Mouse (Mus musculus) c-Kit-positive CD71-positive TER-119-positive erythroid progenitor cells, embryonic 14.5 days (primary cell): Measurements from ENCODE around the gene Sigmar1.
"Not testable (repeated sequence)": the region's sequence is repeated elsewhere in the genome, so short reads cannot be mapped to it uniquely, and the experiment has no call there.

Experiments used
- DNase-seq: peaks from one replicate; pipeline ENCODE4 v3.0.0-alpha.2; 2013; ENCODE audit warnings: low spot score

Gene Sigmar1

DNA sequence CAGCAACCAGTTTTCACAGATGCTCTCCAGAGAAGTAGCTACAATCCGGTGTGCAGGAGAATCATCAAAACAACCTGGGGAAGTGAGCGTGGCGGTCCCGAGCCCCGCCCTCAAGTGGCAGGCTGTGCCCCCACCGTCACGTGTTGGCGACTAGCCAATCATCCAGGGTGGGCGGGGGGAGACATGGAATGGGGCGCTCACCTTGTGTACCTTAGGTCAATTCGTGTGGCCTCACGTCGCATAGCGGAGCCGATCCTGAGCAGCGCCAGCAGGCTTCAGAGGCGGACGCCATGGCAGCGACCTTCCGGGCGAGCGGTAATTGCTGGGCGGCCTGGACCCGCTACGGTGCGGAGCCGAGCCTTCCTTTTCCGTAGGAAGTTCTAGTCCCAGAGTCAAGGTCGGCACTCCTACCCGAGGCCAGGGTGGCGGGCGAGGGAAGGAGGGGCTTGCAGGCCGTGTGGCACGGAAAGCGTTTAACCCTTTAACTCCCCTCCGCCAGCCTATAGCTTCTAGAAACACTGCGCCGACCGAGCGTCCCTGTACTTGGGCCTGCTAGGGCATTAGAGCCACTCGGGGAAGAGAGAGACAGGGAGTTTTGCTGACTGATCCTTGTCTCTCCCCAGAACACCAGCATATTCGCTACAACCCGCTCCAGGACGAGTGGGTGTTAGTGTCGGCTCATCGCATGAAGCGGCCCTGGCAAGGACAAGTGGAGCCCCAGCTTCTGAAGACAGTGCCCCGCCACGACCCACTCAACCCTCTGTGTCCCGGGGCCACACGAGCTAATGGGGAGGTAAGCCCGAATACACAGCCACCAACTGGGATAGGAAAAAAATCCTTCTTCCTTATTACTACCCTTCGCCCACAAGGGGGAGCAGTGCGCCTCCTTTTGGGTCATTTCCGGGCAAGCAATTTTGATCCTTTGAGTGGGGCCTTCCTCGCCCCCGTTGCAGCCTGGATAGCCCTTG lies at the start of gene Sigmar1:
Gene Sigmar1 (minus strand): TSS at position 820 of the 968 bp plus-strand sequence.
- peak; percentile 78 for DNase-seq

DNA sequence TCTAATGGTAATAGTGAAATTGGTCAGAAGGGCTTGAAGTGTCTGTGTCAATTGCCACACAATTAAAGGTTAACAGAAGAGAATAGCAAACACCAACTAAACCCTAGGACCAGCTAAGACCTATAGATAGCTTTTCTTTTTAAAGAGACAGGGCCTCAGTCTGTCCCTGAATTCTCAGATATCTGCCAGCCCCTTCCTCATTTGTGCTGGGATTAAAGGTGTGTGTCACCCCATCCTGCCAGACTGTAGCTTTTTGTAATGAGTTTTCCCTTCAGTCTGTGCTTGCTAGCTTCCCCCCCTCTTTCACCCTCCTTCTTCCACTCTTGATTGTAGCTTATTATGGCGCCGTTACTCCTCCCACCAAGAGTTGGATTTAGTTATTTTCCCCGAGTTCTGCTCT lies 27.2 kb upstream of the Sigmar1 start:
- DNase-seq = not testable (repeated sequence)

DNA sequence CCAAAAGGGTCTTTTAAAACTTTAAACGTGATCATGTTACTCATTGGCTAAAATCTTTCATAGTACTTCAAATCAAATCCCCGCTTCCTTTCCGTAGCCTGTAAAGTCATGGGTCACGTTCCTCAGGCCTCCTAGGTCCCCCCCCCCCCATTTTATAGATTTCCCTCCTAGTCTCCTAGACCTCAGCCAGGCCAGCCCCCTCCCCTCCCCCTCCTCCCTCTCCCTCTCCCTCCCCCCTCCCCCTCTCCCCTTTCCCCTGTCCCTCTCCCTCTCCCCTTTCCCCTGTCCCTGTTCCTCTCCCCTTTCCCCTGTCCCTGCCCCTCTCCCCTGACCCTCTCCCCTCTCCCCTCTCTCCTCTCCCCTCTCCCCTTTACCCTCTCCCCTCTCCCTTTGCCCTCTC lies 26.8 kb upstream of the Sigmar1 start:
- DNase-seq = not testable (repeated sequence)

DNA sequence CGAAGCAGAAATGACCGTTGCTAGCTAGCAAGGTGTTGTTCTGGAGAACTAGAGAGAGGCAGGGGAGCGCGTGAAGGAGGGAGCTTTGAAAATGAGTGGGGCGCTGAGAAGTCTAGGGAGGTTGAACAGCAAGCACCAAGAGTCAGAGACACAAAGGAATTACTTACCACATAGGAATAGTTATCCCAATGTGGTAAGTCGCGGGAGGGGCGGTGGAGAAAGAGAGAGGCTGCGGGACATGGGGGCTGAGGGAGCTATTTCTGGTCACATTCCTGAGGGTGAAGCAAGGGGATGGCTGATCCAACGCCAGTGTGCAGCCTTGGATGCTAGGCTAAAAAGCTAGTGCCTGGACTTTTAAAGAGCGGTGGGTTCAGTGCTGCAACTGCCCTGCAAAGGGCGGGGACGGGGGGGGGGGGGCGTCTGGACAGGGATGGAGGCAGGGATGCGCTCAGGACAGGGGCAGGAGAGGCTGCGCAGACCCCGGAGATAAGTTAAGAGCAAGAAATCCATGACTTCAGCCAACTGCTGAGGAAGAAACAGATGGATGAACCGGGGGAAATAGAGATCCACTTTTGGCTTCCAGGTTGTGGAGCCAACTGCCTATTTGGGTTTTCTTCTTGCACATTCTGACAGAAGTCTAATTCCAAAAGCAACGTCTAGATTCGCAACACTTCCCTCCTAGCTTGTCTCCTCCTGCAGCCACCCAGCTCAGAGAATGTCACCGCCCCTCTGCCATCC lies 26.0 kb upstream of the Sigmar1 start:
- DNase-seq = not testable (repeated sequence)

DNA sequence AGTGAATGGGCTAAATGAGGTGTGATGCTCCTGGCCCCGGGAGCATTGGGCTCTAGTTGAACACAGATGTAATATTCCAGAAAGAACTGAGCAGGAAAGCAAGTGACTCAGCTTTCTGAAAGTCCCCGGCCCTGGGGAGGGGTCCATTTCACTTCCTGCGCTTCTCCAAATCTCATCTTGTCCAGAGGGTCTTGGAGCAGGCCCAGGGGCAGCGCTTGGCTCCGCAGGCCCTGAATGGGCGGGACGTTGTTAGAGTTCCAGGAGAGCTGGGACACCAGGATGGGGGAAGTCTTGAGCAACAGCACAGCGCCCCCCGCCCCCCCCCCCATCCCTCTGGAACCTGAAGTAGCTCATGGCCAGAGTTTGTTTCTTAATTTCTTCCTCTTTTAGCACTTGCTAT lies 25.3 kb upstream of the Sigmar1 start:
- DNase-seq = not testable (repeated sequence)

DNA sequence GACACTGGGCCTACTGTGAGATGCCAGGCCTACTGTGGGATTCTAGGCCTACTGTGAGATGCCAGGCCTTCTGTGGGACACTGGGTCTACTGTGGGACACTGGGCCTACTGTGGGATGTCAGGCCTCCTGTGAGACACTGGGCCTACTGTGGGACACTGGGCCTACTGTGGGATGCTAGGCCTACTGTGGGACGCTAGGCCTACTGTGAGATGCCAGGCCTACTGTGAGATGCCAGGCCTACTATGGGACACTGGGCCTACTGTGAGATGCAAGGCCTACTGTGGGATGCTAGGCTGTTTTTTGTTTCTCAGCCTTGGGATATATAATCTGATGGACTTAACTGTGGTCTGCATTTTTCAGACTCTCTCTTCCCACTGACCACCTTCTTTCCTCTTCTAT lies 19.9 kb upstream of the Sigmar1 start:
- not testable (repeated sequence) for DNase-seq

DNA sequence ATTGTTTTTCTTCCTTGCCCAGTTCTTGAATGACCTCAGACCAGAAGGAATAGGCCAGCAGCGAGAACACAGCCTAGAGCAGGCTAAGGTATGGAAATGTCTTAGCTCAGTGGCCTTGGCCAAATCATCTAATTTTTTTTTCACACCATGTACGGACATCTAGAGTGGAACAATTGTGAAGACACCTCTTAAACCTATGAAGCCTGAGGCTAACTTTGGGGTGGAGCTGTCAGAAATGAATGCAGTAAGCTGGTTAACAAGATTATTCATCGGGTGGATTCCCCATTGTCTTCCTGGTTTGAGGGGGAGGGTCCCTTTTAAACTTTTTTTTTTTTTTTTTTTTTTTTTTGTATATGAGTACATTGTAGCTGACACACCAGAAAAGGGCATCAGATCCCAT lies 18.5 kb upstream of the Sigmar1 start:
- DNase-seq = not testable (repeated sequence)

DNA sequence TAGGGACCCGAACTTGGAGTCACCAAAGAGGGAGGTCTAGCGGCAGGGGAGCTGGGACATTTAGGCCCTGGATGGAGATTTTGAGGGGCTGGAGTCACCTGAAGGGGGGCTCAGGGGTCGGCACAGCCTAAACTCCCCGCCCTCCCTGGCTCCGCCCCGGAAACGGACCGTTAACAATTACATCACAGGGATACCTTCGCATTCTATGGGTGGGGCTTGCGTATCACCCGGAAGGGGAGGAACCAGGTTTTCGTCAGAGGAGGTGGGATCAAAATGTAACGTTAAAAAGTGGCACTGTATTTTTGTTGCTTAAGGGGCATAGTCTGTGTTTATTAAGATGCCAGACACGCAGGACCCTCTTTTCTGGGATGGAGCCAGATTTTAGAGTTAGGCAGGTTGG lies 18.0 kb upstream of the Sigmar1 start, which contains the start of gene Ccl27a:
Gene Ccl27a (minus strand): TSS at position 246 of the 400 bp plus-strand sequence.
- peak; percentile 60 for DNase-seq

DNA sequence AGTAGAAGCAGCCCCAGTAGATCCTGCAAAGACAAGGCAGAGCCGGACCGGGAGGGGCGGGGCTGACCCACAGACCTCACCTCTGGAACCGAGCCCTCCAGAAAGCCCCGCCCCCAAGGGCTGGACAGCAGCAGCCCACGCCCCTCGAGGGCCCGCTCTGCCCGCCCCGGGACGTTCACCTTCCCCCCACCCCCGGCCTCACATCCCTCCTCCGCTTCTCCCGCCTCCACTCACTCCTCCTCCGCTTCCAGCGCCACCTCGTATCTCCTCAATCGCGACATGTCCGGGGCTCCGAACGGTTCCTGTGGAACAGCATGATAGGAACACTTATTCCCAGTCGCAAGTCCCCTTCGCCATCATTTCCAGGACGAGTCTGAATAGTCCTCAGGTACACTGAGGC lies 17.5 kb upstream of the Sigmar1 start:
- not testable (repeated sequence) for DNase-seq

DNA sequence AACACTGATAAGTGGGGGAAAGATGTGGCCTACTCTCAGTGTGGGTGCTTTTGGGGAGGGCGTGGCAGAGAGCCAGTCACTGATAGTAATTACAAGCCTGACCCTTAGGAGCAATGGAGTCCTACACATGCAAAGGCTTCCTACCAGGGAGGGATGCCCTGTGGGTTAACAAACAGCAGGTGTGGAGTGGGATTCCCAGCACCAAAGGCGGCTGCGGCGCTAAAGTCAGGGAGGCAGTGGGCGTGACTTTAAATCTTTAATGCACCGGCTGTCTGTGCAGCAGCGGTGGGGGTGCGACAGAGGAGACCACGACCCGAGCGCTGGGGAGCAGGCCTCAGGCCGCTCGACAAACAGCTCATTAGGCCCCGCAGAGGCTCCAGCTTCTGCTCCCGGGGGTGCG lies 17.0 kb upstream of the Sigmar1 start:
- not testable (repeated sequence) for DNase-seq

DNA sequence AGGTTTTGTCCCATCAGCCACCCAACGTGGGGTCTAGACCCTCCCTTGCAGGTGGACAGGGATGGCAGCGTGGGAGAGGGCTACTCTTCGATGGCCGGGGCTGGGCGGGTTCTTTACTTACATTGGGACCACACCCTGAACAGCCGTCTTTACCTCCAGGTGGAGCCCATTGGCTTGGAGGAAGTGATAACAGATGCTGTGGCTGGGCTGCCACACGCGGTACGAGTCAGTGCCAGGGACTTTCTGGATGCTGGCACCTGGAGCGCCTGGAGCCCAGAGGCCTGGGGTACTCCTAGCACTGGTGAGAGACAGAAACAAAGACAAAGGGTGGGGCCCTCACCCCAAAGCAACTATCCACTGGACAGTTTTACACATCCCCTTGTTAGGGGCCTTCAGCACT lies 11.3 kb upstream of the Sigmar1 start:
- not testable (repeated sequence) for DNase-seq

DNA sequence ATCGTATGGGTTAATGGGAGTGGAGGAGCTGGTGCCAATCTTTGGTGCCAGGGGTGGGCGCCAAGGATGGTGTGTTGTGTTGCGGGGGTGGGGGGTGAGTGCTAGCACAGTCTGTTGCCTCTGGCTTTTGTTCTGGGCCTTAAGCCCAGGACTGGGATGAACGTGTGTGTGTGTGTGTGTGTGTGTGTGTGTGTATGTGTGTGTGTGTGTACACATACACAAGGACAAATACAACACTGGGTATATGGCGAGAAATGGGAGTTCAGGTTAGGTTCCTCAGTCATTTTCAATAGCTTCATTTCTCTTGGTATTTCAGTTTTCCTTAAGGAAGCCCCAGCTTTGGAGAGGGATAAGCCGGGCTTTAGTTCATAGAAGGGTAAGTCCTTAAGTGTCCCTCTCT lies 7.2 kb upstream of the Sigmar1 start:
- DNase-seq = not testable (repeated sequence)

DNA sequence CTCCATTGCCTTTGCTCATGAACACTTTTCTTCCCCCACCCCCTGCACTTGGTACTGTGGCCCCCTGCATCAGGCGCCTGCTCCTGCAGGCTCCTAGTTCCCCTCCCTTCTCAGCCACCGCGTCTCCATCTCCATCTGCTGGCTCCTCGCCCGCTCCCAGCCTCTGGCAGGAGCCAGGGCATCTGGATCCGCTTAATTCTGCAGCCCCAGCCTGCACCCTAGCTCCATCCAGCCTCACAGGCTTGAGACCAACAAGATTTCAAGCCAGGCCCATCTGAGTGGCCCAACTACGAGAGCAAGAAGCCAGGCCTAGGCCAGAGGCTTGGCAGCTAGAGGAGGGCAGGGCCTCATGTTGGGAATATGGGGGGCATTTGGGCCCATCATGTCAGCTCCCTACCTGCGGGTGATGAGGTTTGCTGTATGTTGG lies 6.7 kb upstream of the Sigmar1 start:
- not testable (repeated sequence) for DNase-seq

DNA sequence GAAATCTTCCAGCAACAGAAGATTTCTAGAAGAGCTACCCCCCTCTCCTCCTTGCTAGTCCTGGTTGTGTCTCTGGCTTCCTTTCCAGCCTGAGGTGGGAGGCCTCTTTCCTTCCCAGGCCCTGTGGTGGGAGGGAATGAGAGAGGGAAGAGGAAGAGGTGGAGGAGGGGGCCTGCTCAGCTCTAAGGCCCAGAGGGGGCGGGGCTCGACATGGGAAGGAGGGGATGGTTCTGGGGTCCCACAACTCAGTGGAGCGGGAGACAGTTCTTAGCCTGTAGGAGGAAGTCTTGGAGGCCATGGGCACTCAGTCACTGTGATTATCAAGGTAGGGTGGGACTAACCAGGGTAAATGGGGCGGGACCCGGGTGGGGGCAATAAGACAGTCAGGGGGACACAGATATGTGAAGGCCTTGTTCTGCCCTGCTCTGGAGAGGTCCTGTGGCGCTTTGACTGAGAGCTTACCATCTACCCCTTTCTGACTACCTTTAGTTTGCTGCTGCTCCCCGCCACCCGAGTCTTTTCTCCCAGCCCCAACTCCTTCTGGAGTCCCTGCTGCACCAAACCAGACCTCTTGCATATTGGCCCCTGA lies 6.2 kb upstream of the Sigmar1 start:
- DNase-seq = no peak

DNA sequence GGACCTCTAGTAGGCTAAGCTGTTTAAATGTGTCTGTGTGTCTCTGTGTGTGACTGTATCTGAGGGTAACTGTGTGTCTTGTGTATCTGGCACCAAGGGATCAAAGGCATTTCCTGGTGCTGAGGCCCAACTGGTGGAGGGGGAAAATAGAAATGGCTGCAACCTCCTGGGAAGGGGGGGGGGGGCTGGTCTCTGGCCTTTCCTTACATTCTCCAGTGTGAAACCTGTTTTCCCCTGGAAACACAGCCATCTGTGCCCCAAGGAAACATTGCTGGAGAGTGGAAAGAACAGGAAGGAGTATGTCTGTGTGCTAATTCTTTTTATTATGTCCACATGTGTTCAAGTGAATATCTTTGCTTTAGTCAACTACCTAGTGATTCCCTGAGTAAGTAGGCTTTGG lies 5.7 kb upstream of the Sigmar1 start:
- no peak for DNase-seq

DNA sequence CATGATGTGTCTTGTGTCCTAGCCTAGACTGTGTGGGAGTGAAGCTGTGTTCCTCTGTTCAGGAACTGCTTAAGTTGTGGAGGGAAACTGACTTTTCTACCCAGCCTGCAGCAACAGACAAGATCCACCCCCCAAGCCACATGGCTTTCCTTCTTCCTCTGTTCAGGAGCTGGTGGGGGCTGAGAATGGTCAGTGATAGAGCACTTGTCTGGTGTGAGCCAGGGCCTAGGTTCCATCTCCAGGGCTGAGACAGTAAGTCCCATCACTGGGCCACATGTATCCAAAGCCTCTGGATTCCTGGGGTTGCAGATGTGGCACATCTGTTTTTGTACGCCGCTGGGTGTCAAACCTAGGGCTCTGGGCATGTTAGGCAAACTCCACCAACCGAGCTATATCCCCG lies 5.0 kb upstream of the Sigmar1 start:
- DNase-seq = no peak

DNA sequence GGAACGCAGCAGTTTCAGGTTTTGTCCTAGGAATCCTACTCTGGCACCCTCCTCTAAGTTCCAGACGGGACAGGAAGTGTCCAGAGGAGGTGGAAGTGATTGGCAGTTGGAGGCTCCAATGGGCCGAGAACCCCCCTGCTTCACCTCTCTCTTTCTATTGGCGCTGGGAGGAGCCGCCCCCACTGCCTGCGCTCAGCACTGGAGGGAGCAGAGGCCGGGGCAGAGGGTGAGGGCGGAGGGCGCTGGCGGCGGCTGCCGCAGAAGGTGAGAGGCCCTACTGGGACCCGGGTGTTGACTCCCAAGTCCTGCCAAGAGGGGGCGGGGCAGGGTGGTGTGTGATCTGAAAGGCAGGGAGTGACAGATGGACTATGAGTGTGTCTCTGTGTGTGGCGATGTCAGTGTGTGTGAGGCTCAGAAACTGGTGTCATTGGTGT lies 4.3 kb upstream of the Sigmar1 start:
- DNase-seq = peak; percentile 59

DNA sequence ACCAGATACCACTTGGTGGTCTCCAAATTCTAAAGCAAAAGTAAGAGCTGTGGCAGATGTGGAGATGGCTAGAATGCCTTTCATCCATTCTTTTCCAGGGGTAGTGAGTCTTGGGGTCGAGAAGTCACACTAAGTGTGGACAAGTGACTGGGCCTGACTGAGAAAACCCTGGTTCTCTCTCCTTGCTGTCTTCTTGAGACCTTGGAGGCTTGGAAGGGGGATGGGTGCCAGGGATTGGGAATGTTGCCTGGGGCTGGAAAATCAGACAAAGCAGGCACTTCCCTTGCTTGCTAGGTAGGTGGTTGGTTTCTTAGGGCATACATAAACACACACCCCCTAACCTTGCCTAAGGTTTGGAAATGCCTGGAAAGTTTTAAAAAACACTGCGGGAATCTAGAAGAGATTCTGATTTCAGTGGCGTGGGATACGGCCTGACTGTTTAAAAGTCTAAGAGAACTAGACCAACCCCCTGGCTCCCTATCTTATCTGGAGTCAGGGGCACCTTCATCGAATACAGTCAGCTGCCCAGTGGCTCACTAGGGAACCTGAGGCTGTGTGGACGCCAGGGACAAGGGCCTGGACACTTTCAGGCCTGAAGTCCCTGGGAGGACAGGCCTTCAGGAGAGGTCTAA lies 3.8 kb upstream of the Sigmar1 start:
- no peak for DNase-seq

DNA sequence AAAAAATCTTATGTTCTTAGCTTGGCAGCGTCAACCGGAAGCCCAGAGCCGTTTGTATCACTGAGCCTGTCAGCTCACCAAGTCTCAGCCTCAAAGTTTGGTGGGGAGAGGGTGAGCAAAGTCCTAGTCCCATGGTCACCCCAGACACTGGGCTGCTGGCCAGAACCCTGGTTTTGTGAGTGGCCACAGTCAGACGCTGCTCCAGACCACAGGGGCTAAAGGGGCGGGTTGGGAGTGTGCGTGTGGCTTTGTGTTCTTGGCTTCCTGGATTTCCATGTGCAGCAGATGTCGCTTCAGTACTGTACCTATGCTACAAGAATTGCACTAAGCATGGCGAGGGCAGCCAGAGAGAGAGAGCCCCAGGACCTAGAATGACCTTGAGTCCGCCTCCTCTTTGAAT lies 3.2 kb upstream of the Sigmar1 start:
- no peak for DNase-seq

DNA sequence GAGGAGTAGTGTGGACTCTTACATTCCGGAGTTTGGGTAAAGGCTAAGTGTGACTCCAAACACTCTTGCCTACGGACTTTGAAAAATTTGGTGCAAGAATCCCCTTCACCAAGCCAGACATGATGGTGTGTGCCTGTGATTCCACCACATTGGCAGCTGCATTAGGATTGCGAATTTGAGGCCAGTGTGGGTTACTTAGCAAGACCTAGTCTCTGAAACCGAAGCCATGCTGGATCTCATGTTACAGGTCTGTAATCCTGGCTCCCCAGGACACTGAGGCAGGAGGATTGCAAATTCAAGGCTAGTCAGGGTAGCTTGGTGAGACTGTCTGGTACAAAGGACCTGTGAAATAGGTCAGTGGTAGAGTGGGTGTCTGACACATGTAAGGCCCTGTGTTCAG lies 2.7 kb upstream of the Sigmar1 start:
- no peak for DNase-seq

DNA sequence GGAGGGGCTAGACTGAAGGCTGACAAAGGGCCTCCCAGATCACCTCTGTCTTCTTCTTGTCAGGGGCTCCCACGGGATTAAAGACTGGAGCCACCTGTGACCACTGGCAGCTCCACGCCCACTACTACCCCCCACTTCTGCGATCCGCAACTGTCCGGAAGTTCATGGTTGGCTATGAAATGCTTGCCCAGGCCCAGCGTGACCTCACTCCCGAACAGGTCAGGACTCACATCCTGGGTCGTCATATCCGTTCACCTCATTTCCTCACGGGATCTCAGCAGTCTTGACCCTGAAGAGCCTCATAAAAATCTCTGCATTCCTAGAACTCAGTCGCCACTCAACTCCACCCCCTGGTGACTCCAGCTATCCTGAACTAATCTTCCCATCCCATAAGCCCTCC lies 2.1 kb upstream of the Sigmar1 start:
- no peak for DNase-seq

DNA sequence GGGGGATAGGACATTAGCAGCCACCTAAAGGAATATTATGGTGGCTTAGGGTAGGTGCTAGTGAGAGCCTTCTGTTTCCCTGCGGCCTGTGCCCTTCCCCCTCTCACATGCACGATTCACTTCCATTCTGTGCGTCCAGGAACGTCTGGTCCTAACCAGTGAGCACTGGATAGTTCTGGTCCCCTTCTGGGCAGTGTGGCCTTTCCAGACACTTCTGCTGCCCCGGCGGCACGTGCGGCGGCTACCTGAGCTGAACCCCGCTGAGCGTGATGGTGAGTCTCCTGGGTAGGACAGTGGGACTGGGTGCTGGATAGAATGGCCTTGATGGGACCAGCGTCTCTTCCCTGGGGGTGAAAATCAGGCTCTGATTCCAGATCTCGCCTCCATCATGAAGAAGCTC lies 1.4 kb upstream of the Sigmar1 start:
- DNase-seq = no peak
